Mouse (Mus musculus): ENCODE data around the gene Card19. TPM values are rescaled to one million over a fixed set of nuclear protein-coding genes. Genes with fewer than 3 reads are reported as not detected.

Gene Card19
- polyA plus RNA-seq, 1 experiment: 180 TPM

DNA sequence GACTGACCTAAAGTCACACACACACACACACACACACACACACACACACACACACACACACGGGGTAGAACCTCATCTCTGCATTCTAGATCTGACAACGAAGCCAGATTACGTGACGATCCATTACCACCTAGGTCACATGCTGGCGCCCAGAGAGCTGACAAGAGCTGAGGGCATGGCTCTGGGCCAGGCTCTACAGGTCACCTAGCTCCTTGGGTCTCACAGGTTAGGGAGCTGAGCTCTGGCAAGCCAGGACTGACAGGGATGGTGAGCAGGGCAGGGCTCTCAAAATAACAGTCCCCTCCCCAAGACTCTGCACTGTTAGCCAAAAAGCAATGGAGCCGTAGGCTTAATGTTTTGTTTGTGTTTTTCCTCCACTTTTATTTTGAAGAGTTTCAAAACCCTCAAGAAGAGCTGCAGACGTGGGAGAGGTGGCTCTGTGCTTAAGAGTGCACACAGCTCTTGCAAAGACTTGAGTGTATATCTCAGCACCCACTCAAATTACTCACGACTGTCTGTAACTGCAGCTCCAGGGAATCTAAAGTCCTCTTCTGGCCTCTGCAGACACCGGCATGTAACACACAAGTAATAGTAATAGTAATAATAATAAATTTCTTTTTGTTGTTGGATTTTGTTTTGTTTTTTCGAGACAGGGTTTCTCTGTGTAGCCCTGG lies 57.7 kb downstream of the Card19 start:
- TF ChIP-seq MYOD1 (IDR thresholded peaks at IDR 0.05; ENCODE audit: control insufficient read depth in 1 of 3, insufficient read length in 2 of 3, low read depth in 2 of 3) (no peak), CEBPB (IDR thresholded peaks at IDR 0.05; ENCODE audit: insufficient read depth, poor library complexity, severe bottlenecking) (no peak), POLR2AphosphoS2 (IDR thresholded peaks at IDR 0.05; ENCODE audit: insufficient read length, low read depth) (no peak), SRF (IDR thresholded peaks at IDR 0.05; ENCODE audit: control insufficient read depth, insufficient read length, low read depth) (no peak), TCF3 (IDR thresholded peaks at IDR 0.05; ENCODE audit: insufficient read length, low read depth) (no peak), USF1 (IDR thresholded peaks at IDR 0.05; ENCODE audit: low read depth) (no peak), TCF12 (IDR thresholded peaks at IDR 0.05; ENCODE audit: insufficient read depth, poor library complexity, severe bottlenecking) (no peak)
- H3K4me2 ChIP-seq (ENCODE audit: low read depth): no peak overlapping the region
- H3K79me2 ChIP-seq (ENCODE audit: control insufficient read depth, insufficient read depth): no peaks in the 10 kb centered on the region
- no peaks in the 10 kb centered on the region for H3K36me3 ChIP-seq (ENCODE audit: control insufficient read depth, insufficient read depth)
- peaks cover 51% of the 10 kb centered on the region for H3K27me3 ChIP-seq (ENCODE audit: control insufficient read depth, insufficient read depth, insufficient read length)
- H3K4me3 ChIP-seq: no peak overlapping the region
- no peak overlapping the region for H3ac ChIP-seq (ENCODE audit: control insufficient read depth, insufficient read length)

DNA sequence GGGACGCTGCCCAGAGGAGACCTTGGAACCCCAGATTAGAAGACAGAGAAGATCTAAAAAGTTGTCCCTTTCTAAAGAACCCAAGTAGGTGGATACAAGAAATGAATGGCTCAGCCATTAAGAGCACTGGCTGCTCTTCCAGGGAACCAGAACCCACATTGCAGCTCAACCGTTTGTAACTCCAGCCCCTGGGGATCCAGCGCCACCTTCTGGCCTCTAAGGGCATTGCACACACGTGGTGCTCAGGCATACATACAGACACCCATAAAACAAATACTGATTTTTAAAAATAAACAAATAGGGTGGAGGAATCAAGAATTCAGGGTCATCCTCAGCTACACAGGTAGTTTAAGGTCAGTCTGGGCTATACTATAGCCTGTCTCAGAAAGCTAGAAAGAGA lies 59.2 kb downstream of the Card19 start:
- TF ChIP-seq MYOD1 (IDR thresholded peaks at IDR 0.05; ENCODE audit: control insufficient read depth in 1 of 3, insufficient read length in 2 of 3, low read depth in 2 of 3) (no peak), TCF12 (IDR thresholded peaks at IDR 0.05; ENCODE audit: insufficient read depth, poor library complexity, severe bottlenecking) (no peak), POLR2A (IDR thresholded peaks at IDR 0.05; ENCODE audit: insufficient read length, low read depth) (no peak), TCF3 (IDR thresholded peaks at IDR 0.05; ENCODE audit: insufficient read length, low read depth) (no peak), USF1 (IDR thresholded peaks at IDR 0.05; ENCODE audit: low read depth) (no peak), SRF (IDR thresholded peaks at IDR 0.05; ENCODE audit: control insufficient read depth, insufficient read length, low read depth) (no peak), REST (IDR thresholded peaks at IDR 0.05; ENCODE audit: insufficient read depth, insufficient read length) (no peak), E2F4 (IDR thresholded peaks at IDR 0.05; ENCODE audit: insufficient read depth) (no peak), CEBPB (IDR thresholded peaks at IDR 0.05; ENCODE audit: insufficient read depth, poor library complexity, severe bottlenecking) (no peak), MAX (IDR thresholded peaks at IDR 0.05; ENCODE audit: low read depth) (no peak), POLR2AphosphoS2 (IDR thresholded peaks at IDR 0.05; ENCODE audit: insufficient read length, low read depth) (no peak), MYOG (IDR thresholded peaks at IDR 0.05; ENCODE audit: control insufficient read depth in 1 of 3, insufficient read depth in 1 of 3, insufficient read length in 2 of 3, low read depth in 2 of 3) (no peak)
- no peak overlapping the region for H3K4me3 ChIP-seq
- no peaks in the 10 kb centered on the region for H3K36me3 ChIP-seq (ENCODE audit: control insufficient read depth, insufficient read depth)
- H3K4me2 ChIP-seq (ENCODE audit: low read depth): no peak overlapping the region
- no peak overlapping the region for H3ac ChIP-seq (ENCODE audit: control insufficient read depth, insufficient read length)
- H3K79me2 ChIP-seq (ENCODE audit: control insufficient read depth, insufficient read depth): no peaks in the 10 kb centered on the region
- peaks cover 43% of the 10 kb centered on the region for H3K27me3 ChIP-seq (ENCODE audit: control insufficient read depth, insufficient read depth, insufficient read length)

- Histone ChIP-seq H3K4me3 (no peak overlapping the region), H3K4me2 (ENCODE audit: low read depth) (no peak overlapping the region), H3ac (ENCODE audit: control insufficient read depth, insufficient read length) (no peak overlapping the region), H3K79me2 (ENCODE audit: control insufficient read depth, insufficient read depth) (no peaks in the 10 kb centered on the region), H3K27me3 (ENCODE audit: control insufficient read depth, insufficient read depth, insufficient read length) (peaks cover 54% of the 10 kb centered on the region), H3K36me3 (ENCODE audit: control insufficient read depth, insufficient read depth) (no peaks in the 10 kb centered on the region)
- TF ChIP-seq CEBPB (IDR thresholded peaks at IDR 0.05; ENCODE audit: insufficient read depth, poor library complexity, severe bottlenecking) (no peak), USF1 (IDR thresholded peaks at IDR 0.05; ENCODE audit: low read depth) (no peak), MYOG (IDR thresholded peaks at IDR 0.05; ENCODE audit: control insufficient read depth in 1 of 3, insufficient read depth in 1 of 3, insufficient read length in 2 of 3, low read depth in 2 of 3) (no peak)
Measured at GRCm38 (mm10) chr13:49154621-49155020, 61.2 kb downstream of the Card19 start.

DNA sequence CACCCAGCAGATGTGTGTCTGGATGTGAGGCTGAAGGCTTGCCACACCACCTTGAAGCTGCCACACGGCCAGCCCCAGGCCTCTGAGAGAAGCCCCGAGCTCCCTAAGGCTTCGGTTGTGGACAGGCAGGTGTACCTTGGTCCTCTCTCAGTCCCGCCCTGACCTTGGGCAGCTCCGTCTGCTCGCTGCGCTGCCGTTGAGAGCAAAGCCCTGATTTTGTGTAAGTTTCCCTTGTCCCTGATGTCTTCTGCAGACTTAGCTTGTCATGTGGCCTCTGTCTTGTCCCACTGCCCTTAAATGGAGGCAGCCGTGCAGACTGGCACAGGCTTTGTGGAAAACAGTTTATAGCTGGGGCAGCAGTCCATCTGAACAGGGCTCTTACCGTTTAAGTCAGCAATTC lies 61.8 kb downstream of the Card19 start:
- H3K27me3 ChIP-seq (ENCODE audit: control insufficient read depth, insufficient read depth, insufficient read length): peaks cover 60% of the 10 kb centered on the region
- TF ChIP-seq POLR2A (IDR thresholded peaks at IDR 0.05; ENCODE audit: insufficient read length, low read depth) (no peak), CEBPB (IDR thresholded peaks at IDR 0.05; ENCODE audit: insufficient read depth, poor library complexity, severe bottlenecking) (no peak), MYOG (IDR thresholded peaks at IDR 0.05; ENCODE audit: control insufficient read depth in 1 of 3, insufficient read depth in 1 of 3, insufficient read length in 2 of 3, low read depth in 2 of 3) (no peak), TCF12 (IDR thresholded peaks at IDR 0.05; ENCODE audit: insufficient read depth, poor library complexity, severe bottlenecking) (no peak), E2F4 (IDR thresholded peaks at IDR 0.05; ENCODE audit: insufficient read depth) (no peak), SRF (IDR thresholded peaks at IDR 0.05; ENCODE audit: control insufficient read depth, insufficient read length, low read depth) (no peak), MYOD1 (IDR thresholded peaks at IDR 0.05; ENCODE audit: control insufficient read depth in 1 of 3, insufficient read length in 2 of 3, low read depth in 2 of 3) (no peak), POLR2AphosphoS2 (IDR thresholded peaks at IDR 0.05; ENCODE audit: insufficient read length, low read depth) (no peak), TCF3 (IDR thresholded peaks at IDR 0.05; ENCODE audit: insufficient read length, low read depth) (no peak), MAX (IDR thresholded peaks at IDR 0.05; ENCODE audit: low read depth) (no peak), REST (IDR thresholded peaks at IDR 0.05; ENCODE audit: insufficient read depth, insufficient read length) (no peak), USF1 (IDR thresholded peaks at IDR 0.05; ENCODE audit: low read depth) (no peak)
- H3K79me2 ChIP-seq (ENCODE audit: control insufficient read depth, insufficient read depth): no peaks in the 10 kb centered on the region
- H3K4me3 ChIP-seq: no peak overlapping the region
- no peak overlapping the region for H3ac ChIP-seq (ENCODE audit: control insufficient read depth, insufficient read length)
- H3K36me3 ChIP-seq (ENCODE audit: control insufficient read depth, insufficient read depth): no peaks in the 10 kb centered on the region
- no peak overlapping the region for H3K4me2 ChIP-seq (ENCODE audit: low read depth)

Other genes with a start within 250 kb of the Card19 start
- gene Fam120a, start 248.0 kb downstream of the Card19 start, polyA plus RNA-seq (2012; fragmentation: generic; extraction: Trizol): 76.9 TPM
- not detected for gene Wnk2, start 68.0 kb downstream of the Card19 start, polyA plus RNA-seq (2012; fragmentation: generic; extraction: Trizol)
- 124 TPM for gene Ninj1, start 28.6 kb downstream of the Card19 start, polyA plus RNA-seq (2012; fragmentation: generic; extraction: Trizol)
- gene Susd3, start 32.7 kb upstream of the Card19 start, polyA plus RNA-seq (2012; fragmentation: generic; extraction: Trizol): 2.2 TPM
- gene Fgd3, start 104.3 kb upstream of the Card19 start, polyA plus RNA-seq (2012; fragmentation: generic; extraction: Trizol): 15.5 TPM
- gene Bicd2, start 125.5 kb upstream of the Card19 start, polyA plus RNA-seq (2012; fragmentation: generic; extraction: Trizol): 94.9 TPM
- gene Ippk, start 205.2 kb upstream of the Card19 start, polyA plus RNA-seq (2012; fragmentation: generic; extraction: Trizol): 4.5 TPM